Mouse (Mus musculus) testis, adult 2 months (tissue): ENCODE data around the gene Pigp.

Experiments
- CTCF ChIP-seq: fragments of 200-500 bp; IDR thresholded peaks from 2 replicates; pipeline ENCODE4 v1.5.1; 2012; ENCODE audit warnings: low read depth, mild to moderate bottlenecking, inconsistent platforms, low read length, moderate library complexity; ENCODE audit not compliant: control insufficient read depth, insufficient read depth, insufficient replicate concordance
- POLR2A ChIP-seq: fragments of 200-500 bp; IDR thresholded peaks from 2 replicates; pipeline ENCODE4 v1.6.1; 2012; ENCODE audit warnings: low read depth, mild to moderate bottlenecking, inconsistent platforms, low read length, moderate library complexity; ENCODE audit not compliant: control insufficient read depth

- no peak for TF ChIP-seq CTCF
- no peak for TF ChIP-seq POLR2A
These were observed 62.6 kb downstream of the Pigp start for GRCm38 (mm10) chr16:94309025-94309424.
